Mouse (Mus musculus) common myeloid progenitor, adult 5-6 weeks (primary cell): ENCODE measurements around the gene Rab14. TPM values are rescaled to one million over a fixed set of nuclear protein-coding genes. Genes with fewer than 3 reads are reported as not detected.
A peak's percentile ranks its signal among the peaks of the same experiment; 100 is the strongest.

Source experiments
- ATAC-seq: replicated peaks from 2 replicates; pipeline ENCODE4 v1.8.0; 2016; ENCODE audit warnings: low read depth, mild to moderate bottlenecking, moderate TSS enrichment, inconsistent platforms; ENCODE audit not compliant: poor library complexity, severe bottlenecking
- total RNA-seq: library from RNA; stranded (forward); fragments of 200-1000, 187-1606 nt; gene quantifications from 2 replicates; pipeline ENCODE4 v1.2.3, GENCODE M21; 2017

Rab14 gene
- total RNA-seq, 1 experiment from 2014 or later: 136 TPM

DNA sequence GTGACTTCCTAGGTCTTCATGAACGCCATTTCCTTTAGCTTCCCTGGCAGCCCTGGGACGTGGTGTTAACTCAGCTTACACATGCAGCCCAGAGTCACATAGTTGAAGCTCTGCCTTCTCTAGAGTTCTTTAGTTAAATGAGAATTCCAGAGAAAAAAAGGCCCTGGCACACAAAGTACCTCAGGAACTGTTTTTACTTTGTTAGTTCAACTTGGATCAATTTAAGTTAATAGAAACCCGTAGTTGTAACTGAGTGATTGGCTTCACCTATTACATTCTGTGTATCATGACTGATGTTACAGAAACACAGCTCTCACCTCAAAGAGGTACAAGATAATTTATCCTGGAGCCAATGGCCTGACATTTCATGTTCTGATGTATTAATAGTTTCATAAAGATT is 42.6 kb downstream of the Rab14 start:
- ATAC-seq: no peak

DNA sequence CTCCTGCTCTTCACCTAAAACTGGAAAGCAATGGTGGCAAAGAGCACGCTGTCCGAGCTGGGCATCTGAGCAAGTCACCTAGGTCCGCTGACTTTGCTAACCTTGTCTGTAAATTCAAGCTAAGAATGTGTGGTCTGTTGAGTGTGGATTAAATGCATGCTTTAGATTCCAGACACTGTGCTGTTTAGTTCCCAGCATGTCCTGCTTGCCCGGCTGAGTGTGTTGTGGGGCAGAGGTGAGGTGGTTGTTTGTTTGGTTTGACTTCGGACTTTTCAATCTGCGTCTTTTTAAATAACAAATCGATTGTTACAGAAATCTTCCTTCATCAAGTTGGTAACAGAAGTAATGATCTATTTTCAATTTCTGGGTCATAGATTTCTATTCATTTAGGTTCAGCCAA is 43.1 kb downstream of the Rab14 start:
- ATAC-seq: no peak

DNA sequence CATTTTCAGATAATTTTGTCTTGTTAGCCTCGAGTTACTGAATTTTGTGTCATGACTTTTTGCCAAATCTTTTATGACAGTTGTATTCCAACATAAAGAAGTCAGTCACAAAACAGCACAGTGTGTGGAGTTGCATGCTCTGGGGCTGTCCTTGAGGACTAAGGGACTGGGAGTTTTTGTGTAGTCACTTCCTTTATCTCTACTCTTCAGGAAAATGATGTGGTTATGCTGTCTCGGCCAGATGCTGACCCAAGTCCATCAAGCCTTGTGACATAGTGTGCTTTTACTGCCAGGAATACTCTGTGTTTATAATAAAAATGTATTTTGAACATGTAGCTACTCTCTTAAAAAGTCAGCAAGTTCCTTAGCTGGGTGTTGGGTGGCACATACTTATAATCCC is 43.9 kb downstream of the Rab14 start:
- ATAC-seq: peak; percentile 24

DNA sequence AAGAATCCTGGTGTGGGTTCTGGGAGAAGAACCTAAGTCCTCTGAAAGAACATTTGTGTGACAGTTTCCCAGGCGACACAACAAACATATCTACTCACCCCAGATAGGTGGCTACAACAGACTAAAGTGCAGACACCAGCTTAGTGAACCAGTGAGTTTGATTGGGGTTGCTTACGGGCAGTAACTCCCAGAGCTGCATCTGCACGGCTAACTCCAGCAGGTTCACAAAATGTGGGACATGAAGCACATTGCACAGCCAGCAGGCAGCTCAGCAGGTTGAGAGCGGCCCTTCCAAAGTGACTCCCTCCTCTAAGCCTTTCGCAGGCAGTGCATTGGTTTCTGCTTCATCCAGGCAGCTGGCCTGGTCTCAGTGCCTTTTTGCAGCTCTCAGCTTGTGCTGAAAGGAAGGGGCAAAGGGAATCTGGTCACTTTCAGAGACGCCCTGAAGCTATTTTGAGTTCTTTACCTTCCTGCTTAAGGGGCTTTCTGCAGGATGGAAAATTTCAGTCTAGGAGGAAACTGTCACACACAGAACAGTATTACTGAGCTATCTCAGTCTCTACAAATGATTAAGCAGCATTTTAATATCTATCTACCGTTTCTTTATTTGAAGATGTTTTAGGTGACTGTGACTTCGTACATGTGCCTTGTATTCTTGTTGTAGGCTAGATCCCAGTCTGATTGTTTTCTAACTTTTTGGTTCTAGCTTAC is 46.9 kb downstream of the Rab14 start:
- ATAC-seq: no peak

DNA sequence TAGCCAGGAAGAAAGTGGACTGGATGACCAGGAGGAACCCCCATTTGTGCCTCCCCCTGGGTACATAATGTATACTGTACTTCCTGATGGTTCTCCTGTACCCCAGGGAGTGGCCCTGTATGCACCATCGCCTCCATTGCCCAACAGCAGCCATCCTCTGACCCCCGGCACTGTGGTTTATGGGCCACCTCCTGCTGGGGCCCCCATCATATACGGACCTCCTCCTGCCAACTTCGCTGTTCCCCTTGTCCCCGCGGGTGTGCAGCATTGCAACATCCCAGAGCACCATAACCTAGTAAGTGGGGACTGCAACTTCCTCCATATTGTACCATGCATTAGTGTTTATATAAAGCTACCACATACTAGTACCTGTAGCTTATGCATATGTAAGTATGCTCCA is 47.7 kb downstream of the Rab14 start:
- ATAC-seq: peak; percentile 87

DNA sequence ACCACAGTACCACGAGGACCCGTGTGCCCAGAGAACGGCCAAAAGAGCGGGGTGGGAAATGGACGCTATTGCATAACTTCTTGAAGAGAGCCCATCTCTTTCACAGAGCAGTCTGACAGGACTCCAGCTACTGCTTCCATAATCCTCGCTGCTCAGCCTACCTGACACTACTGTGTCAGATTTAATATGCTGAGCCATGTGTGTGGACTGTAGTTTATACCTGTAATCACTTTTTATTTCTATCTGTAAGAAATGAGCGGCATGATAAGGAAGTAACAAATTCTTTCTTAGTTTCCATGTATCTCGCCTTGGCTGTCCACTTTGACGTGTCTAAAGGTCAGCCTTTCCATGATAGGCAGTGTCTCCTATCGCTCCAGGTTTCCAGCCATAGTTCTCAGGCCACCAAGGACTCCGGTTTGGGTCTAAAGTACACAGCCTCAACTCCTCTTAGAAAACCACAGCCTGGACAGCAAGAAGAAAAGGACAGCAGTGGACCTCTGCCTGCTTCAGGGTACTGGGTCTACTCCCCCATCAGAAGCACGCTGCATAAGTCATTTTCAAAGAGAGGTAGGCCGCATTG is 49.5 kb downstream of the Rab14 start:
- no peak for ATAC-seq

DNA sequence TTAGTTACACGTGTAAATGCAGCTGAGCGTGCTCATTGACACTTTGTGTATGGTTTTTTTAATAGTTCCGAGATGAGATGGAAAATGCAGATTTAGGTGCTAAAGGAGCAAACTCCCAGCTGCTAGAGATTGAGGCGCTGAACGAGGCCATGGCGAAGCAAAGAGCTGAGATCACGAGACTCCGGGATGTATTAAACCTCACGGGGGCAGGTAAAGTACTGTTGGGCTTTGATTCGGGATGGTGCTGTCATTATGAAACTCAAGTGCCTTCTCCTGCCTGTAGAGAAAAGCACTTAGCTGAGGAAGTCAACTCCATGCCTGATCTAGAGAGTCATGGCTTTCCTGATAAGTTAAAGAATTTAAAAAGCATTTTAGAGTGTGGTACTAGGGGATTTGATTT is 52.1 kb downstream of the Rab14 start:
- no peak for ATAC-seq

DNA sequence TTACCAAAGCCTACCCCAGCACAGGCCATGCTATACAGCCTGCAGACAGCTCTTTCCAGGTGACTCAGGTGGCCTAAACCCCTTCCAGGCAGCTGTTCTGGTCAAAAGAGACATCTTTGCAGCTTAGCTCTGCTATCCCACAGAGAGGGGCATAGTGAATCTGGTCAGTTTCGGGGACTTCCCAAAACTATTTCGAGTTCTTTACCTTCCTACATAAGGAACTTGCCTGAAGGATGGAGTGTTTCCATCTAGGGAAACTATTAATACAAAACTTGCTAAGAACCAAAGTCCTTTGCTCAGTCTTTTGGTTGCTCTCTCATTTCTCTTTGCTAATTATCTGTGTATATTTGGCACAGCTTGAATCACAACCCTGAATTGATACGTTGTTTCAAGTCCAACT is 59.2 kb downstream of the Rab14 start:
- ATAC-seq: no peak

DNA sequence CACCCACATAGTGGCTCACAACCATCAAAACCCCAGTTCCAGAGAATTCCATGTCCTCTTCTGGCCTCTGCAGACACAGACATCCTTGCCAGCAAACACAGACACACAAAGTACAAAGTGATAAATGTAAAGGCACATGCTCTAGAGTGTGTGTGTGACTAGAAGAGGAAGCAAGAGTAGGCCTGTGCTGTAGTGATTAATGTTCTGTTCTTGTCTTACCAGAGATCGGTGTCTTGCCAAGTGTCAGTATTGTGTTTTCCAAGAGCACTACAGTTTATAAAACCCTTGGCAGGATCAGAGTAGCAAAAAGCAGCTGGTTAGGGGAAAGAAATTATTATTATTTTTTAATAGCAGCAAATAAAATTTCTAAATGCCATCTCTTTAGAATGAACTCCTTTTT is 62.3 kb downstream of the Rab14 start:
- ATAC-seq: no peak

DNA sequence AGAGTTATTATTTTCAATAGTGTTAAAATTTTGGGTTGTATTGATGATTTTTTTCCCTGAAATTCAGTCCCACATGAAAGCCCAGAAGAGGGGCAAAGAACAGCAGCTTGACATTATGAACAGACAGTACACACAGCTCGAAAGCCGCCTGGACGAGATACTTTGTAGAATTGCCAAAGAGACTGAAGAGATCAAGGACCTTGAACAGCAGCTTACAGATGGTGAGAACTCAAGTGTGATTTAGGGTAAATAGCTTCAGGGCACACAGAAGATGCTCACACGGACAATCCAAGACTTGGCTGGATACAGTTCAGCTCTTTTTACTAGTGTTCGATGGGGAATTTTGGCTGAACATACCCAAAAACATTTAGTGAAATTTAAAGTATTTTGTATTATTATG is 67.0 kb downstream of the Rab14 start:
- ATAC-seq: no peak

DNA sequence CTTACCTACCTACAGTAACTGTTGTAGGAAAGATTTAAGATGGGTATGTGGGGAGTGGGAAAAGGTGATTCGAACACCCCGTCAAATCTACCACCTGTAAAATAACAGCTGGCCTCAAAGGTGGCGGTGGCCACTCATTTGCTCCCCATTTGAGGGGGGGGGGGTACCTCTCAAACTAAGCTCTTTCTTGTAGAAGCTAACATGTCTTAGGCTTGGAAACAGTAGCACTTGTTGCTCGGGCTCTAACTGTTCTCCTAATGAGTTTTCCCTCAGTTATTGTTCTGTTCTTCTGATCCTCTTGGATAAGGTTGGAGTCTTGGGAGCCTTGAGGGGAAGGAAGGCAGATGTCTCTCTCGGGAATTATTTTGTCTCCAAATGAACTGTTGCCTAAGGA is 68.3 kb downstream of the Rab14 start:
- peak; percentile 12; the same call in 1 of the 2 replicates for ATAC-seq

DNA sequence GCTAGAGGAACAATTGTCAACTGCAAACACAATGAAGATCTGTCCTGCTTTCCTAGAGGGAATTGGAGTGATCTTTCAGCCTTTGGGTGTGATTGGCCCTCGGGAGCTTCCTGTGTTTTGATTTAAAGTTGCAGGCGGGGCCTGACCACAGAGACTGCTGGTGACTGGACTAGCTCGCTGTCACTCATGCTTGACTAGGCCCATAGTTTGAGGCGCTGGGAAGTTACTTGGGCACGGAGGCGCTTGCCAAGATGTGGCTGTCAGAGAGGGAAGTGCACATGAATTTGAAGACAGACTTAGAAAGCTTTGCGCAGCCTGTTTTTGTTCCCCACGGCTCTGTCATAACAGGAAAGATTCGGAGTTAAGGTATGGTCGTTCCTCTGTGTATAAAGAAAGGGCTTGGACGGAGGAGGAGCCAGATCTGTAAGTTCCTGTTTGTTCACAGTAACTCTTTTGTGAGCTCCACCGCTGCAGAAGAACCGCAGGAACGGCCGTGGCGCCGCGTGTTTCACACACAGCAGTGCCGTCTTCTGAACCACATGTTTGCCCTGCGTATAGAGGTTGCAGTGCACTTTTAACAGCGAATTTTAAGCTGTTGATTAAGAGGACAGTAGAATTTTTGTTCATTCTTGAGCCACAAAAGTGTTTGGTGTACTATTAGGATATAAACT is 68.8 kb downstream of the Rab14 start:
- ATAC-seq: peak; percentile 99

DNA sequence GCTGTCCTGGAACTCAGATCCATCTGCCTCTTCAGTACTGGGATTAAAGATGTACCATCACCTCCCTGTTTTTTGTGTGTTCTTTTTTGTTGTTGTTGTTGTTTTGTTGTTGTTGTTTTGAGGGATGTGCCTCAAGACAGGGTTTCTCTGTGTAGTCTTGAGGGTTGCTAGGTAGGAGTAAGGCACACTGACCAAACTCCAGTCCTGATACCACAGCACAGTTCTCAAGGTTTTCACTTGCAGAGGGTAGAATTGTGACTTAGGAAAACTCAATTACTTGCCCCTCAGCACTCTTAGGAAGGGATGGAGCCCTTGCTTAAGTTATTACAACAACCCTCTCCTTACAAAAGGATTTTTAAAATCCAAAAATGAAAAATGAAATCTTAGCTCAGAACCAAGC is 69.4 kb downstream of the Rab14 start:
- no peak for ATAC-seq

Other genes with a start within 250 kb of the Rab14 start
- 0.69 and 1.3 TPM in 2 replicates for gene Traf1, start 239.3 kb downstream of the Rab14 start, total RNA-seq
- not detected in 2 replicates for gene Hc, start 139.7 kb downstream of the Rab14 start, total RNA-seq
- gene AI182371, start 99.6 kb downstream of the Rab14 start, total RNA-seq: 0.73 TPM in 1 of 2 replicates, not detected in the other
- 146 and 156 TPM in 2 replicates for gene Cntrl, start 91.6 kb downstream of the Rab14 start, total RNA-seq
- gene Gsn, start 55.3 kb upstream of the Rab14 start, total RNA-seq: 8.9 and 9.7 TPM in 2 replicates
- 76.2 and 80.6 TPM in 2 replicates for gene Stom, start 135.9 kb upstream of the Rab14 start, total RNA-seq
- gene 4930568D16Rik, start 166.6 kb upstream of the Rab14 start, total RNA-seq: not detected in 2 replicates
- gene 4930402F06Rik, start 196.1 kb upstream of the Rab14 start, total RNA-seq: not detected in 2 replicates